Mouse (Mus musculus) lung, postnatal 25 days (tissue): ENCODE results near the gene Fam47e.
"Not testable (repeated sequence)": the region's sequence is repeated elsewhere in the genome, so short reads cannot be mapped to it uniquely, and the experiment has no call there.

Source experiments
- DNase-seq: peaks from one replicate; pipeline ENCODE4 v3.0.0; 2022; ENCODE audit warnings: low spot score

The Fam47e gene

GRCm38 (mm10) chr5:92554891-92555511 is at the start of gene Fam47e:
Fam47e (plus strand) TSS chr5:92555069.
- DNase-seq = no peak

- DNase-seq = peak; percentile 97
Observed at GRCm38 (mm10) chr5:92505402-92505865, 49.4 kb upstream of the Fam47e start.

GRCm38 (mm10) chr5:92506301-92506729 is 48.6 kb upstream of the Fam47e start:
- peak; percentile 55 for DNase-seq

GRCm38 (mm10) chr5:92506733-92507132 is 48.1 kb upstream of the Fam47e start, which contains the start of gene Scarb2:
Scarb2 (minus strand) TSS chr5:92506833.
- DNase-seq = no peak

DNA sequence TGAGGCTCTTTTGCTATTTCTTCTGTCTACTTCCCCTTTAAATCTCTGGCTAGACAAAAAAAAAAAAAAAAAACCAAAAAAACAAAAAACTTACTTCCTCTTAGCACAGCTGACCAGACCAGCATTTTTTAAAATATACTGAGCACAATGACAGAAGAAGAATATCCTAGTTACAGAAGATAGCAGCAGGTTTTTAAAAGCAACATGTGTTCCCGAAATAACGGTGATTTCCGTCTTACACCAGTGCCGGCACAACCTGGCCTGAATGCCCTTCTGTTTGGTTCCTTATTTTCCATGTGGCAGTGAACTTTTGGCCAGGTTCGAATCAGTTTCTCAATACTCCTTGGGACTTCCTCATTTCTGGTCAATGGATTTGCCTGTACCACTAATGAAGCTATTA is 46.0 kb upstream of the Fam47e start:
- DNase-seq = no peak

DNA sequence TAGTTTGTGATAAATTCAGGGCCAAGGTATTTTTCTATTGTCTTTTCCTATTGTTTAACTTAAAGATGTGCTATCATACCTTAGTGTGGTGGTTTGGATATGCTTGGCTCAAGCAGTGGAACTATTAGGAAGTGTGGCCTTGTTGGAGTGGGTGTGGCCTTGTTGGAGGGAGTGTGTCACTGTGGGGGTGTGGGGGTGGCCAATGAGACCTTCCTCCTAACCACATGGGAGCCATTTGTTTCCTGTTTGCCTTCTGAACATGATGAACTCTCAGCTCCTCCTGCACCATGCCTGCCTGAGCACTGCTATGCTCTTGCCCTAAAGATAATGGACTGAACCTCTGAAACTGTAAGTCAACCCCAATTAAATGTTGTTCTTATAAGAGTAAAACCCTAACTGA is 43.6 kb upstream of the Fam47e start:
- DNase-seq = peak; percentile 52

DNA sequence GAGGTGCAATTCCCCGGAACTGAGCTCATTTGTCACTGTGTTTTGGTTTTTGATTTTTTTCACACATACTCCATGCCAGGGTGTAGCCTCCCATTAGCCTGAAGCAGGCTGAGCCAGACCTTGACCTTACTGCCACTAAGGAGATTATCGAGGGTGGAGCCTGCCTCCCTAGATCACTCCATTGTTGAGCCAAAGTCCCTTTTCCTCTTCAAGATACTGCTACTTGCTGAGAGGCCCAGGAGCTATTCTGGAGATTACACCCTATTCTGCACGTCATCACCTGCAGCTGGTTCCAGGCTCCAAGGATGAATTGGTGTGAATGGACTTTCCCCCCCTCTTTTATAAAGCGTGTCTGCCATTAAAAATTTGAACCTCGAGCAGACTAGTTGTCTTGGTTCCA is 42.8 kb upstream of the Fam47e start:
- no peak for DNase-seq

DNA sequence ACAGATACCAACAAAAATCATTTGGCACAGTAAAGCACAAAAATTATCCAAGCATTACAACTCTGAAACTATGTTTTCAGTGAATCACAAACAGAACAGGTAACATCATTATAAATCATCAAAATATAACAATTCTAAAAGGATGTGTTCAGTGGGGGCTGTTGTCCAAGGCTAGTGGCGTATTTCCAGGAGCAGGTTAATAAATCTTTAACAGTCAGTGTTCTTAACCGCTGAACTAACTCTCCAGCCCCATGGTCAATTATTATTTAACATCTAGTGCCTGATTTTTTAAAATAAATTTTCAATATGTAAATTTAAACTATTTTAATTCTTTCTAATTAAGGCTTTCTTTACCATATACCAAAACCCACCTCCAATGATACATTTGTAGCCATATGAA is 33.7 kb upstream of the Fam47e start:
- DNase-seq = not testable (repeated sequence)

DNA sequence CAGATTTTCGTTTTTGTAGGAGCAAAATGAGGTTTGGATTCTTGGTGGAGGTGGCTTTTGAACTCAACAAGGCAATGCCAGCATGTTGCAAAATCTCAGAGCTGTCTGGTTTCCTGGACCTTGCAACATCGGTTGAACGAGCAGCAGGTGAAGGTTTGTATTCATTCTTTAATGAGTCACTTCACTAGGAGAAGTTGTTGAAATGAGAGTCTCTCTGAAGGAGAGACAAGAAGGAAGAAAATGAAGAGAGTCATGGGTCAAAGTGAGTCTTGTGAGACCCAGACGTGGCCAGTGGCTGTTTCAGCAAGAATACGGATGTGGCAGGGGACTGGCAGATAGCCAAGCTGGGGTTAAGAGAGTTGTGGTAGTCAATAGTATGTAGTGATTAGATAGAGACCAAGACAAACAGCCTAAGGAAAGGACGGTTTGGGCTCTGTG is 30.0 kb upstream of the Fam47e start:
- peak; percentile 64 for DNase-seq

GRCm38 (mm10) chr5:92539698-92540097 is 15.2 kb upstream of the Fam47e start:
- DNase-seq = no peak

GRCm38 (mm10) chr5:92552611-92553010 is 2.3 kb upstream of the Fam47e start:
- DNase-seq = no peak

DNA sequence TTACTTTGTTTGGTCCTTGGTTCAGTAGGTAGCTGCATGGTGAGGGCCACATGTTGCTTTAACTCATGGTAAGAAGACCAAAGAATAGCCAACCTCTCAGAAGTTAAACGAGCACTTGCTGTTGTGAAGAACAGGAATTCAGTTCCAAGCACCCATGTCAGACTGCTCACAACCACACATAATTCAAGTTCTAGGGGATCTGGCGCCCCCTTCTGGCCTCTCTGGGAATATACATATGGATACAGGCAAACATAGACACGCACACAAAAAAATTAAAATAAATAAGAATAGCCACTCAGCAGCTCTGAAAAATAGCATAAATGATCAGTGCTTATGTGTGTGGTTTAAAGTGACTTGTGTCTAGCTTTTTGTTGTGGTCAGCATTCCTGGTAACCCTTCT is 930 bp upstream of the Fam47e start:
- no peak for DNase-seq

DNA sequence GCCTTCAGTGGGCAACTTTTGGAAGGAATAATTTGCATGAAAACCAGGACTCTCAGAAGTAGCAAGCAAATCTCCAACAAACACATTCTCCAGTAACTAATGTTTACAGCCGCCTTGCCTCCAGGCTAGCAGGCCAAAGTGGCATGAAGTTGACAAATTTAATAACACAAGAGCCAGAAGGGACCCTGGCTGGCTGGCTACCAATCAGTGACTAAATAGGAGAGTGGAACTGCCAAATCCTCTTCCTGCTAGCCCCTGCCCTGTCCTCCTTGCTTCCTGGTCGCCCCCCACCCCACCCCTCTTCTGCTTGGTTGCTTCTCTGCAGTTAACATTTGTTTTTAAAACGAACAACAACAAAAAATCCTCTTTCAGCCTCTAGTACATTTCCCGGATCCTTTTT is 426 bp upstream of the Fam47e start:
- no peak for DNase-seq

- no peak for DNase-seq
Observed at GRCm38 (mm10) chr5:92555905-92556304, 1.0 kb downstream of the Fam47e start.

DNA sequence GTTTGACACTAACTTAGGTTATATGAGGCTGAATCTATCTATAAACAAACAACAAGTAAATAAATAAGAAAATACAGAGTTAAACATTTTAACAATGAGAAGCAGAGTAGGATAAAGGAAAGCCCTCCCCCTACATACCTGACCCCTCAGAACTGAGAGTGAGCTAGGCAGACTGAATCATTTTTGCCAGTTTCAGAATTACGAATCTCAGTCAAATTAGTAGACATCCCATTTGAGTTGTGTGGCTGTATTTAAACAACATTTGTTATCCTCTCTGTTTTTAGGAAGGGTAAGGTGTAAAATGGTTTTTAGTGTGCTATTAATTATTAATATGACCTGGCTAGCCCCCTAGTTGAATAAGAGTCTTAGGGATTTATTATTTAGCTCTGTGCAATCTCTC is 2.6 kb downstream of the Fam47e start:
- no peak for DNase-seq

DNA sequence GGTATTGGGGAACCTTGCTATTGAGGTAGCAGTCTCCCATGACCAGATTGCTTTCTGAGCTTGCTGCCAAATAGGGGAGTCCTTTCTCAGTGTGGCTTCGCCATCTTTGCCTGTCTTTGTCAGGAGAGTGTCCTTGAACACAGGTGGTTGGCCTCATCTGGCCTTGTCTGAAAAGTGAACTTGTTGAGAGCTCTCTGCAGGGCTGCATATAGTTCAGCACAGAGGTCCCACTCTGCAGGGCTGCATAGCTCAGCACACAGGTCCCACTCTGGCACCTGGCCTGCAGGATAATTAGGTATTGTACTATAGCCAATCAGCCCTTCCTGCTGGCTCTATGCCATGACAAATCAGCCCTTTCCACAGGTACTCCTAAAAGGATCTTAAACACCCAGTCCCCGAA is 5.3 kb downstream of the Fam47e start:
- no peak for DNase-seq

GRCm38 (mm10) chr5:92562002-92562401 is 7.1 kb downstream of the Fam47e start:
- DNase-seq = no peak

GRCm38 (mm10) chr5:92571232-92571631 is 16.4 kb downstream of the Fam47e start:
- DNase-seq = no peak

DNA sequence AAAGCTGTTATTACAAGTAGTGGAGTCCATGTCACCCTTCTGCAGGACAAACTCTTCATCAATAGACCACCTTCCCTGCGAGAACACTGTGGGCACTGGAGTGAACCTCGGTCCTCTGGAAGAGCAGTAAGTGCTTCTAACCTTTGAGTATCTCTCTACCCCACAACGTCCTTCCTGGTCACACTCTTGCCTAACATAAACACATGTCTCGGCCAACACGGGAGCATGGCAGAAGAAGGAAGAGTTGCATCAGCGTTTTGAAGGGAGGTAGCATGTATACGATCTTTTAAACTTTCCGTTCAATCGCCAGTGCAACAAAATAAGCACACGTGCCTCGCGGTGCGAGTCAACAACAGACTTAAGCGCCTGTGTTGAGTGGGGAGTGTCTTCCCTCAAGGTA is 24.7 kb downstream of the Fam47e start:
- DNase-seq = no peak

GRCm38 (mm10) chr5:92585932-92586331 is 31.1 kb downstream of the Fam47e start:
- no peak for DNase-seq

DNA sequence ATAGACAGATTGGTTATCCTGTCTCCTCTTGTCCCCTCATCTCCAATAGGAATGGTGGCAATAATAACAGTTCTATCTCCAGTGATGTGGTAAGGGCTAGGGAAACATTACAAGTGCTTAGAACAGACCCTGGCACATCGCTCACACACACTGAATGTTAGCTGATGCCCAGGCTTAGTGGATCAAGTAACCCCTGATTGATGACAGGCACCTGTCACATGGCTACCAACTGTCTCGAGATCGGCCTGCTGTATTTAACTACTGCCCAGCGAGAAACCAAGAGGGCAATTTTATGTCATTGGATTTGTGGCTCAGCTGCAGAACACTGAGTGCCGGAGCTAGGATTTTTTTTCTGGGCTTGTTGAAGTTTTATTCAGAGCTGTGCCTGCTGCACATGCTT is 40.2 kb downstream of the Fam47e start:
- no peak for DNase-seq

DNA sequence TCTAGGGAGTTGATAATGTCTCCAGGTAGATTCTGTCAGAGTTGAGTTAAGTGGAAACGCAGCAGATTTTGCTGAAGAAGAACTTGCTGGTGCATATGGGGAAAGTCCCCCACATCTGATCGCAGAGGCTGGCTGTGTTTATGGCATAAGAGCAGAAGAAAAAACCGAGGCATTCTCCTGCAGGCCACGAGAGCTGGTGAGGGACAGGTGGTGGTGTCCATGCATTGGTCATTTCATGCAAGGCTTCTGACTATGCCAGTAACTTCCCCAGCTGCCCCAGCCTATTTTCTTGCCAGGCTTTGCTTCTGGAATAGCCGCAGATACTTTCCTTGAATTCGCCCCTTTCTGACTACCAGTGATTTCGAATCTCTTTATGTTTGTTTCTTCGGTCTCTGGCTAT is 42.0 kb downstream of the Fam47e start:
- no peak for DNase-seq

GRCm38 (mm10) chr5:92599030-92599429 is 44.2 kb downstream of the Fam47e start:
- peak; percentile 32 for DNase-seq
